Comparison of ENCODE assay signal across 30 mouse cellular contexts in the genomic region with DNA sequence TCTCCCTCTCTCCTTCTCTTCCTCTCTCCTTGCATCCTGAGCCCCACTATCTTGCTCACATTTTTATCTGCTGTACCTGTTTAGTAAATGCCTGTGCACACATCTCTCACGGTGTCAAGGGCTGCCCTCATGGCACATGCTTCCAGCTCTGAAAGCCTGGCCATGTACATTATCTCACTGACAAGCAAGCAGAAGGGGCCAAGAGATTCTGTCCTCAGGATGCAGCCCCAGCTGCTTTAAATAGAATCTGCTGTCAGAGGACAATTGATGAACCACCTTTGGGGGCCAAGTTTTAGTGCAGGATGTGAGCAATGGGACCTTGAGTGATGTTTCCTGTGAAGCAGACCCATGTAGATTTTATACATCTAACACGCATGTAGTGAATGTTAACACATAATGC.
DNase-seq lines count a peak whose midpoint lies in the region; ATAC-seq lines count a peak whose summit lies in the region.
"Had no signal": no experiment of that assay in that cellular context is flagged by ENCODE, and none has a peak within 500 bp of the region (broad histone marks: within the 10 kb centered on the region; RNA-seq: fewer than 3 reads in every experiment).

No protein-coding gene starts in this region.

- H3K4me1 ChIP-seq in heart, embryonic 10.5 days, result peaks cover 38% of the 10 kb centered on the region
- 0 out of 2 replicates have a peak, but pooled peaks cover 3% of the 10 kb centered on the region for H3K4me1 ChIP-seq in liver, embryonic 11.5 days (replicated peaks; ENCODE audit: control insufficient read depth, insufficient read depth, low read length)
- peaks cover 12% of the 10 kb centered on the region; the same call in 1 of the 2 replicates for H3K4me1 ChIP-seq in liver, embryonic 12.5 days
- peaks cover 15% of the 10 kb centered on the region for H3K4me1 ChIP-seq in heart, embryonic 16.5 days (ENCODE audit: control insufficient read depth, insufficient read depth, low read length)
- H3K4me1 ChIP-seq: embryonic facial prominence, embryonic 15.5 days; forebrain, embryonic 12.5 days; hindbrain, embryonic 10.5 days; hindbrain, embryonic 15.5 days; limb, embryonic 13.5 days; liver, embryonic 13.5 days; midbrain, embryonic 10.5 days; midbrain, embryonic 15.5 days had no signal

- no peaks in the 10 kb centered on the region for H3K27me3 ChIP-seq in heart, embryonic 10.5 days (ENCODE audit: insufficient read depth, poor library complexity, severe bottlenecking)
- H3K27me3 ChIP-seq in liver, embryonic 11.5 days (replicated peaks; ENCODE audit: control insufficient read depth, insufficient read depth, low read length), result no peaks in the 10 kb centered on the region
- no peaks in the 10 kb centered on the region; the same call in 1 of the 2 replicates for H3K27me3 ChIP-seq in liver, embryonic 12.5 days (replicated peaks)
- H3K27me3 ChIP-seq in heart, embryonic 16.5 days (ENCODE audit: control insufficient read depth, insufficient read depth, low read length), result no peaks in the 10 kb centered on the region
- H3K27me3 ChIP-seq: embryonic facial prominence, embryonic 15.5 days; forebrain, embryonic 12.5 days; hindbrain, embryonic 15.5 days; limb, embryonic 13.5 days; liver, embryonic 13.5 days; midbrain, embryonic 15.5 days had no signal

- no peak overlapping the region for H3K4me3 ChIP-seq in heart, embryonic 10.5 days
- no peak overlapping the region for H3K4me3 ChIP-seq in liver, embryonic 11.5 days (ENCODE audit: low read depth, low read length)
- H3K4me3 ChIP-seq in liver, embryonic 12.5 days, result no peak overlapping the region
- H3K4me3 ChIP-seq in heart, embryonic 16.5 days (ENCODE audit: low read length), result no peak overlapping the region
- H3K4me3 ChIP-seq: embryonic facial prominence, embryonic 10.5 days; embryonic facial prominence, embryonic 15.5 days; forebrain, embryonic 12.5 days; hindbrain, embryonic 10.5 days; hindbrain, embryonic 15.5 days; limb, embryonic 13.5 days; liver, embryonic 13.5 days; midbrain, embryonic 10.5 days; midbrain, embryonic 15.5 days had no signal

- 0 out of 2 replicates have a peak, but pooled peaks have one; percentile 29 for ATAC-seq in liver, embryonic 11.5 days (replicated peaks; ENCODE audit: low FRiP score)
- ATAC-seq in liver, embryonic 12.5 days, result no peak
- ATAC-seq in heart, embryonic 16.5 days (replicated peaks; ENCODE audit: extremely low read depth, insufficient read depth, low FRiP score), result peak; percentile 61; the same call in 1 of the 2 replicates
- ATAC-seq: activated CD4-positive, CD25-positive, alpha-beta regulatory T cell, adult 4 months; forebrain, postnatal 0 days; inflammation-experienced regulatory T-cells, adult 6 months; midbrain, embryonic 15.5 days had no signal

- H3K9me3 ChIP-seq in heart, embryonic 10.5 days, result no peaks in the 10 kb centered on the region
- H3K9me3 ChIP-seq in liver, embryonic 11.5 days (ENCODE audit: control insufficient read depth, low read length), result no peaks in the 10 kb centered on the region
- H3K9me3 ChIP-seq in liver, embryonic 12.5 days (replicated peaks), result no peaks in the 10 kb centered on the region
- no peaks in the 10 kb centered on the region for H3K9me3 ChIP-seq in heart, embryonic 16.5 days (replicated peaks; ENCODE audit: control insufficient read depth, low read length)
- H3K9me3 ChIP-seq: embryonic facial prominence, embryonic 10.5 days; embryonic facial prominence, embryonic 15.5 days; forebrain, embryonic 12.5 days; hindbrain, embryonic 10.5 days; hindbrain, embryonic 15.5 days; limb, embryonic 13.5 days; liver, embryonic 13.5 days; midbrain, embryonic 10.5 days; midbrain, embryonic 15.5 days had no signal

- intact Hi-C loops in heart, postnatal 25 days (cut with DNase I), result no loop called here

- no peak for DNase-seq in heart, embryonic 10.5 days (ENCODE audit: low spot score)
- DNase-seq in heart, postnatal 25 days (ENCODE audit: low spot score), result no peak
- no peak for DNase-seq in liver, embryonic 11.5 days (ENCODE audit: low spot score)
- no peak for DNase-seq in left cerebral cortex, adult 8-10 months (ENCODE audit: low spot score in 2 of 2)
- DNase-seq in cerebellum, adult 11-12 months, result no peak
- DNase-seq: adrenal gland, adult 2 months; adrenal gland, postnatal 36 days; cerebellum, adult 2 months; cerebellum, postnatal 25 days; forebrain, postnatal 0 days; kidney, adult 18-20 months; kidney, postnatal 14 days; liver, embryonic 13.5 days; lung, adult 18-20 months; lung, postnatal 14 days; right cerebral cortex, adult 18-20 months; spleen, adult 18-20 months; thymus, postnatal 14 days had no signal

- H3K9ac ChIP-seq in liver, embryonic 11.5 days (ENCODE audit: low read depth, low read length), result no peak overlapping the region
- no peak overlapping the region for H3K9ac ChIP-seq in liver, embryonic 12.5 days
- no peak overlapping the region for H3K9ac ChIP-seq in heart, embryonic 16.5 days (ENCODE audit: low read length)
- H3K9ac ChIP-seq: embryonic facial prominence, embryonic 15.5 days; forebrain, embryonic 12.5 days; forebrain, postnatal 0 days; hindbrain, embryonic 15.5 days; limb, embryonic 13.5 days; liver, embryonic 13.5 days; midbrain, embryonic 15.5 days had no signal

- H3K27ac ChIP-seq in heart, embryonic 10.5 days, result peak overlapping the region; percentile 26; the same call in 1 of the 2 replicates
- H3K27ac ChIP-seq in liver, embryonic 11.5 days (ENCODE audit: low read depth, low read length), result no peak overlapping the region
- no peak overlapping the region for H3K27ac ChIP-seq in liver, embryonic 12.5 days
- no peak overlapping the region for H3K27ac ChIP-seq in heart, embryonic 16.5 days (ENCODE audit: low read length)
- H3K27ac ChIP-seq: embryonic facial prominence, embryonic 10.5 days; embryonic facial prominence, embryonic 15.5 days; forebrain, embryonic 12.5 days; hindbrain, embryonic 10.5 days; hindbrain, embryonic 15.5 days; limb, embryonic 13.5 days; liver, embryonic 13.5 days; midbrain, embryonic 10.5 days; midbrain, embryonic 15.5 days had no signal

- no peak overlapping the region for H3K4me2 ChIP-seq in liver, embryonic 11.5 days
- no peak overlapping the region for H3K4me2 ChIP-seq in liver, embryonic 12.5 days
- H3K4me2 ChIP-seq in heart, embryonic 16.5 days (ENCODE audit: low read depth, low read length), result 0 out of 2 replicates have a peak overlapping the region, but pooled peaks have one; percentile 6
- H3K4me2 ChIP-seq: embryonic facial prominence, embryonic 15.5 days; forebrain, embryonic 12.5 days; hindbrain, embryonic 15.5 days; limb, embryonic 13.5 days; liver, embryonic 13.5 days; midbrain, embryonic 15.5 days had no signal

- H3K36me3 ChIP-seq in heart, embryonic 10.5 days, result no peaks in the 10 kb centered on the region
- no peaks in the 10 kb centered on the region for H3K36me3 ChIP-seq in liver, embryonic 11.5 days (ENCODE audit: control insufficient read depth, insufficient read depth, low read length)
- H3K36me3 ChIP-seq in liver, embryonic 12.5 days, result no peaks in the 10 kb centered on the region
- no peaks in the 10 kb centered on the region for H3K36me3 ChIP-seq in heart, embryonic 16.5 days (ENCODE audit: control insufficient read depth, insufficient read depth)
- H3K36me3 ChIP-seq: embryonic facial prominence, embryonic 10.5 days; embryonic facial prominence, embryonic 15.5 days; forebrain, embryonic 12.5 days; hindbrain, embryonic 10.5 days; hindbrain, embryonic 15.5 days; limb, embryonic 13.5 days; liver, embryonic 13.5 days; midbrain, embryonic 10.5 days; midbrain, embryonic 15.5 days had no signal

- 45% methylated on average over 2 of the region's 2 CpGs for WGBS in heart, embryonic 10.5 days
- WGBS in liver, embryonic 11.5 days, result 30% methylated on average over 2 of the region's 2 CpGs
- WGBS in liver, embryonic 12.5 days (ENCODE audit: insufficient replicate concordance), result 20% methylated on average over 2 of the region's 2 CpGs
- 19% methylated on average over 2 of the region's 2 CpGs for WGBS in heart, embryonic 16.5 days
